Mouse (Mus musculus): ENCODE results near the gene Lfng.

DNA sequence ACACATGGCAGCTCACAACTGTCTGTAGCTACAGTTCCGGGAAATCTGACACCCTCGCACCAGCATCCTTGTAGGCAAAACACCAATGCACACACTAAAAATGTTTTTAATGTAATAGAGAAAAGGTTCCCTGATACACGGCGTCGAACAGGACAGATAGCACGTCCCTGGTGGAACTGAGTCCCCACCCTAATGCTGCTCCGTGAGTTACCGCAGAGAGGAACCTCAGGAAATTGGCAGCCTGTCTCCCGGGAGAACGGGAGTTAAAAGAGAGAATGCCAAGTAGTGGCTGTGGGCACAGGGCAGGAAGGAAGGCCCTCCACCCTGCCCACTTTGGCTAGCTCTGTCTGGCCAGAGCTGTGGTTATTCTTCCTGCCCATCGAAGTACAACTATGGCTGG is 44.1 kb downstream of the Lfng start:
- no peak for TF ChIP-seq CTCF (IDR thresholded peaks at IDR 0.05; ENCODE audit: borderline replicate concordance, insufficient read depth, low read depth, low read length)
- no peak for TF ChIP-seq POLR2A (IDR thresholded peaks at IDR 0.05; ENCODE audit: borderline replicate concordance, insufficient read depth, low read length)

All from cerebellum, adult 2 months (tissue).